Mouse (Mus musculus) stomach, postnatal 0 days (tissue): ENCODE measurements at regions not wholly inside any gene's neighbourhood (a gene's known extent, or its start where the extent isn't known, plus 50 kb on each side); places are given as distances from the start of the nearest gene placed in this dataset.

Experiments used
- ATAC-seq: fragments of 200-750 bp; cut with Nextera tagmentation; 2 replicates; pipeline ENCODE4 v1.8.0; 2017; ENCODE audit not compliant: low FRiP score, low TSS enrichment
- DNase-seq: peaks from one replicate; pipeline ENCODE4 v3.0.0-alpha.2; 2016; ENCODE audit warnings: low spot score
- H3K27ac ChIP-seq: fragments of 300-500 bp; sonication (generic); replicated peaks from 2 replicates; pipeline ENCODE4 v1.5.1; 2014; ENCODE audit warnings: mild to moderate bottlenecking, control low read depth
- H3K27me3 ChIP-seq: fragments of 300-500 bp; sonication (generic); 2 replicates; pipeline ENCODE4 v1.6.1; 2014; ENCODE audit warnings: low read length; ENCODE audit not compliant: control insufficient read depth, insufficient read depth
- H3K36me3 ChIP-seq: fragments of 300-500 bp; sonication (generic); 2 replicates; pipeline ENCODE4 v1.6.1; 2014; ENCODE audit warnings: low read length, mixed read lengths; ENCODE audit not compliant: control insufficient read depth, insufficient read depth
- H3K4me1 ChIP-seq: fragments of 300-500 bp; sonication (generic); replicated peaks from 2 replicates; pipeline ENCODE4 v1.6.1; 2014; ENCODE audit warnings: antibody characterized with exemption; ENCODE audit not compliant: control insufficient read depth, insufficient read depth
- H3K4me2 ChIP-seq: fragments of 300-500 bp; sonication (generic); replicated peaks from 2 replicates; pipeline ENCODE4 v1.6.1; 2014; ENCODE audit warnings: low read depth, mild to moderate bottlenecking, control low read depth, moderate library complexity
- H3K4me3 ChIP-seq: fragments of 300-500 bp; sonication (generic); 2 replicates; pipeline ENCODE4 v1.5.1; 2014; ENCODE audit warnings: low read depth, low read length, control low read depth
- H3K9ac ChIP-seq: fragments of 300-500 bp; sonication (generic); 2 replicates; pipeline ENCODE4 v1.6.1; 2014; ENCODE audit warnings: mild to moderate bottlenecking, low read length, control low read depth, mixed read lengths
- H3K9me3 ChIP-seq: fragments of 300-500 bp; sonication (generic); 2 replicates; pipeline ENCODE4 v1.6.1; 2016; ENCODE audit warnings: low read length; ENCODE audit not compliant: control insufficient read depth
- CTCF ChIP-seq: IDR thresholded peaks from 2 replicates; pipeline ENCODE4 v1.5.1; 2016; ENCODE audit warnings: antibody characterized with exemption, low read depth, mild to moderate bottlenecking, moderate library complexity
- EP300 ChIP-seq: optimal IDR thresholded peaks from 2 replicates; pipeline ENCODE3; 2016; ENCODE audit warnings: antibody characterized with exemption
- WGBS: fragments of 180-500 bp; shearing (Covaris S2); extraction: QIAGEN DNeasy Blood & Tissue Kit; methylation state at CpG from one replicate; pipeline ENCODE4 v1.1.7; 2014; 5-methylcytosine and 5-hydroxymethylcytosine counted together

DNA sequence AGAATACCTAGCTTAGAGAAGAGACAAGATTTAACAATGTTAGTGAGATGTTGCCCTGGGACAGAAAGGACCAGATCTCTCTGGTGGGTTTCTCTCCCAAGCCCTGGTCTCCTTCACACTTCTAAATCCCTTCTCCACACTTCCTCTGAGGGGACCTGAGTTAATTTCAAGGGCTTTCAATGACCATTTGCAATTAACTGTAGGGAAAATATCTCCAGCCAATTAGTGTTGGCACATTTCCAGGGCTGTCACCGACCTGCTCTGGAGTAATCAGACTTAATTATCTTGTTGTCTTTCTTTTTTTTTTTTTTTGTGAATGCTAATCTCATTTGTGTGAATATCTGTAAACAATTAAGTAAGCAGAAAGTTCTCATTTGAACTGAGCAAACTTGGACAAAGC is 166.3 kb upstream of the Pirt start:
- H3K9me3 ChIP-seq: no peaks in the 10 kb centered on the region
- 64% methylated on average over 1 of the region's 1 CpGs for WGBS
- H3K4me2 ChIP-seq: no peak overlapping the region
- ATAC-seq: no peak
- no peak overlapping the region for H3K9ac ChIP-seq
- TF ChIP-seq CTCF (no peak), EP300 (no peak)
- H3K27me3 ChIP-seq: no peaks in the 10 kb centered on the region
- H3K36me3 ChIP-seq: no peaks in the 10 kb centered on the region
- no peak overlapping the region for H3K4me3 ChIP-seq
- no peak for DNase-seq
- H3K27ac ChIP-seq: no peak overlapping the region
- no peaks in the 10 kb centered on the region for H3K4me1 ChIP-seq

DNA sequence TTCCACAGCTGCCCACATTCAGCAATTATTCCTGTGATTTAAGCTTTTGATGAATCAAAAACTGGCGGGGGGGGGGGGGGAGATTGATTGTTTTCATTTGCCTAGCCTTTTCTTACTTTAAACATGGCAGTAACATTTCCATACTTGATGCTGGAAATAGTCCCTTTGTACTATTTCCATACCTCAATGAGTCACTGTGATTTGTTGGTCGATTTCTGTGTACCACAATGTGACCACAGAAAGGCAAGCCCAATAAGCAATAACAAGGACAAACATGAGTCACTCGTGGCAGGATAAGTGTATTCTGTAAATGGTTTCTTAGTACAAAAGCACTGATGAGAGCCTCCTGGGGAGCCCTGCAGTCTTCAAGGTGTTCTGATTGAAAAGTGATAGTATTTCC is 121.8 kb upstream of the Pirt start:
- H3K27me3 ChIP-seq: no peaks in the 10 kb centered on the region
- WGBS: 40% methylated on average over 3 of the region's 3 CpGs

DNA sequence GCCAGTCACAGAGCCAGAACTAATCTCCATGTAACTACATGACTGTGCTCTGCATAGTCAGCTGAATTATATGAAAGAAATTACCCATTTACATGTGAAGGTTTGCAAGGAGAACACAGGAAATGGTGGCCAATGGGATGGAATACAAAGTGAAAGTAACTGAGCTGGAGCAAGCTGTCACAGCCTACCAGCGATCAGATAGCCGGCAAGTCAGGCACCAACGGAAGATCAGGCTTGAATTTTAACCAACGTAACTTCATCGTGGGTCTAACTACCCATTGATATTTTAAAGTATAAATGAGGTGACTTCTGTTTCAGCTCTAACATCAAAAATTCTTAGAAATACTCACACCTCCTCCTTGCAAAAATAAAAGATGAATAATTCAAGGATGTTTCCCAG is 104.9 kb upstream of the Pirt start:
- no peak for ATAC-seq
- no peaks in the 10 kb centered on the region for H3K4me1 ChIP-seq
- TF ChIP-seq CTCF: no peak
- TF ChIP-seq EP300: no peak
- DNase-seq: no peak
- no peak overlapping the region for H3K4me2 ChIP-seq
- no peaks in the 10 kb centered on the region for H3K27me3 ChIP-seq
- no peak overlapping the region for H3K4me3 ChIP-seq
- WGBS: 81% methylated on average over 5 of the region's 5 CpGs
- H3K9ac ChIP-seq: no peak overlapping the region
- H3K9me3 ChIP-seq: no peaks in the 10 kb centered on the region
- H3K36me3 ChIP-seq: no peaks in the 10 kb centered on the region
- no peak overlapping the region for H3K27ac ChIP-seq

More for the DNA sequence above, 121.8 kb upstream of the Pirt start:
- DNase-seq (no peak), ATAC-seq (no peak)
- Histone ChIP-seq H3K27ac (no peak overlapping the region), H3K4me3 (no peak overlapping the region), H3K4me1 (no peaks in the 10 kb centered on the region), H3K9me3 (no peaks in the 10 kb centered on the region), H3K36me3 (no peaks in the 10 kb centered on the region), H3K4me2 (no peak overlapping the region), H3K9ac (no peak overlapping the region)
- TF ChIP-seq CTCF (no peak), EP300 (no peak)

DNA sequence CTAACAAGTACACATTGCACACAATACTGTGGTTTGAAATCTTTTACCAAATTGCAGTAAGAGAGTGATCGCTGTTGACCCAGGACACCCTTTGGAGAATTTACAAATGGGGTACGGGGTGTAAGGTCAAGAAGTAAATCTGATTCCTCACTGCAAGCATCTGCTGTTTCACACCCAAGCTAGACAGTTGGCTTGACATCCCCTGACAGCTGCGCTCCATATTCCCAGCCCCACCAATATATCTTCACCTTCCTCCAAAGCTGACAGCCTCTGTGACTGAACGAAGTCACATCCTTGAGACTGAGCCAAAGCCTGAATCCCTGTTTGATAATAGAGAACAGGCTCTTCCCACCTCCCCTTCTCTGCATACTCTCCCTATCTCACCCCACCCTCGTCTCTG is 98.5 kb upstream of the Pirt start:
- no peaks in the 10 kb centered on the region for H3K27me3 ChIP-seq
- DNase-seq (no peak), ATAC-seq (no peak)
- H3K4me2 ChIP-seq: no peak overlapping the region
- no peaks in the 10 kb centered on the region for H3K9me3 ChIP-seq
- no peak overlapping the region for H3K27ac ChIP-seq
- H3K4me1 ChIP-seq: no peaks in the 10 kb centered on the region
- H3K36me3 ChIP-seq: no peaks in the 10 kb centered on the region
- no peak overlapping the region for H3K4me3 ChIP-seq
- no peak overlapping the region for H3K9ac ChIP-seq
- TF ChIP-seq EP300 (no peak), CTCF (no peak)
- 42% methylated on average over 5 of the region's 5 CpGs for WGBS

DNA sequence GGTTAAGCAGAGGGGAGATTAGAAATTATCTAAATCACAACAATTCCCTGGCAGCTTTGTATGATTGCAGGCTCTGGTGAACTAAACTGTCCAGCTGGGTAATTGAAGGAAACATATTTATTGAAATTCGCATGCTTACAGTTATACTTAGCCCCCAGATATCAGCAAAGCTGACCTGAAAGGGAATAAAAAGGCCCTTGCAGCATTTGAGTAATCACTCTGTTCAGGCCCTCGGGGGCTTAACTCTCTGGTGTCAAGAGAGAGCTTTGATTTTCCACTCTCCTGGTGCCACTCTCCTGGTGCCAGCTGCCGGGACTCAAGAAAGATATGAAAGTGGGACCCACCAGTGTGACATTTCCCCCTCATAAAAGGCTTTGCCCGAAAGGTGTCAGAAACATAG is 98.0 kb upstream of the Pirt start:
- Histone ChIP-seq H3K9me3 (no peaks in the 10 kb centered on the region), H3K4me2 (no peak overlapping the region), H3K36me3 (no peaks in the 10 kb centered on the region), H3K4me3 (no peak overlapping the region), H3K9ac (no peak overlapping the region), H3K27me3 (no peaks in the 10 kb centered on the region), H3K4me1 (no peaks in the 10 kb centered on the region), H3K27ac (no peak overlapping the region)
- no peak for TF ChIP-seq EP300
- no peak for TF ChIP-seq CTCF
- whole genome bisulfite sequencing: 43% methylated on average over 4 of the region's 4 CpGs
- no peak for ATAC-seq
- DNase-seq: no peak

DNA sequence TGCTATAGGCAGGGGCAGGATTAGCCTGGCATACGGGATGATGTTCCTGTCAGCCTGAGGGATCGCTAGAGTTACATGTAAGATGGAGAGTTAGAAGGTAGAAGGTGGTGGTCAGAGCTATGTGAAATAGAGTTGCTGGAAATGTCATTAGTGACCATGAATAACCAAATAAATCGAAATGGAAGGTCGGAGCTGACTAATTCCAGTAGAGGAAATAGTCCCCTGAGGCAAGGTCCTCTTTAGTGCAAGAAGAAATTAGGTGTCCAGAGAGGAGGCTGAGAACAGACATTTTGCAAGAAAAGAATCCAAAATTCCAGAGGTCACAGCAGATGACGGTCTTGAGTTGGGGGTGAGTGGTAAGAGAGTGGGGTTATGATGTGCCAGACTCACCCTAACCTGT is 75.9 kb upstream of the Pirt start:
- no peaks in the 10 kb centered on the region for H3K4me1 ChIP-seq
- H3K9ac ChIP-seq: no peak overlapping the region
- H3K4me3 ChIP-seq: no peak overlapping the region
- no peaks in the 10 kb centered on the region for H3K9me3 ChIP-seq
- H3K36me3 ChIP-seq: no peaks in the 10 kb centered on the region
- DNase-seq (no peak), ATAC-seq (no peak)
- no peaks in the 10 kb centered on the region for H3K27me3 ChIP-seq
- H3K4me2 ChIP-seq: no peak overlapping the region
- H3K27ac ChIP-seq: no peak overlapping the region
- WGBS: 75% methylated on average over 5 of the region's 5 CpGs
- TF ChIP-seq EP300 (no peak), CTCF (no peak)
